Mouse (Mus musculus): ENCODE measurements around the gene Slc35a1.

- TF ChIP-seq CTCF (IDR thresholded peaks at IDR 0.05; ENCODE audit: borderline replicate concordance, insufficient read depth, low read depth, low read length) (no peak), POLR2A (IDR thresholded peaks at IDR 0.05; ENCODE audit: borderline replicate concordance, insufficient read depth, low read length) (no peak)
These were observed 42.5 kb downstream of the Slc35a1 start for GRCm38 (mm10) chr4:34644779-34645178.
